Mouse (Mus musculus) liver, postnatal 0 days (tissue): ENCODE data around the gene Tpst1. TPM values are rescaled to one million over a fixed set of nuclear protein-coding genes. Genes with fewer than 3 reads are reported as not detected.

ENCODE experiments used
- ATAC-seq: fragments of 200-750 bp; cut with Nextera tagmentation; 2 replicates; pipeline ENCODE4 v1.8.0; 2017; ENCODE audit warnings: mild to moderate bottlenecking, moderate library complexity
- DNase-seq: peaks from one replicate; pipeline ENCODE4 v3.0.0-alpha.2; 2016
- H3K27ac ChIP-seq: fragments of 300-500 bp; sonication (generic); 2 replicates; pipeline ENCODE4 v1.5.1; 2014; ENCODE audit warnings: antibody characterized with exemption, moderate library complexity, mild to moderate bottlenecking, low read depth
- H3K27me3 ChIP-seq: fragments of 300-500 bp; sonication (generic); 2 replicates; pipeline ENCODE4 v1.6.1; 2014; ENCODE audit warnings: low read length, control low read depth, mixed read lengths; ENCODE audit not compliant: insufficient read depth
- H3K36me3 ChIP-seq: fragments of 300-500 bp; sonication (generic); replicated peaks from 2 replicates; pipeline ENCODE4 v1.6.1; 2014; ENCODE audit warnings: mild to moderate bottlenecking, control low read depth, low read length, moderate library complexity, mixed read lengths; ENCODE audit not compliant: insufficient read depth
- H3K4me1 ChIP-seq: fragments of 300-500 bp; sonication (generic); 2 replicates; pipeline ENCODE4 v1.6.1; 2014; ENCODE audit warnings: antibody characterized with exemption, mild to moderate bottlenecking, control low read depth; ENCODE audit not compliant: insufficient read depth
- H3K4me2 ChIP-seq: fragments of 300-500 bp; sonication (generic); 2 replicates; pipeline ENCODE4 v1.6.1; 2014; ENCODE audit warnings: low read depth, mild to moderate bottlenecking, low read length, moderate library complexity, mixed read lengths
- H3K4me3 ChIP-seq: fragments of 300-500 bp; sonication (generic); 2 replicates; pipeline ENCODE4 v1.5.1; 2014; ENCODE audit warnings: low read depth, low read length
- H3K9ac ChIP-seq: fragments of 300-500 bp; sonication (generic); replicated peaks from 2 replicates; pipeline ENCODE4 v1.6.1; 2014; ENCODE audit warnings: mild to moderate bottlenecking, moderate library complexity
- H3K9me3 ChIP-seq: fragments of 300-500 bp; sonication (generic); 2 replicates; pipeline ENCODE4 v1.6.1; 2016; ENCODE audit warnings: mild to moderate bottlenecking, control low read depth, low read length, mixed read lengths
- CTCF ChIP-seq: sonication (generic); IDR thresholded peaks from 2 replicates; pipeline ENCODE4 v1.5.1; 2016; ENCODE audit warnings: antibody characterized with exemption, low read depth
- EP300 ChIP-seq: IDR thresholded peaks from 2 replicates; pipeline ENCODE4 v1.6.1; 2016; ENCODE audit warnings: antibody characterized with exemption, low read depth, mild to moderate bottlenecking
- WGBS: fragments of 180-500 bp; shearing (Covaris S2); extraction: QIAGEN DNeasy Blood & Tissue Kit; methylation state at CpG from one replicate; pipeline ENCODE4 v1.1.7; 2014; ENCODE audit not compliant: insufficient replicate concordance; 5-methylcytosine and 5-hydroxymethylcytosine counted together
- polyA plus RNA-seq: library from polyadenylated mRNA; unstranded; fragments of >200 nt; fragmentation: Nextera tagmentation; extraction: Ambion mirVana; gene quantifications from 2 replicates; pipeline ENCODE4 v1.2.1, GENCODE M21; 2015

Gene Tpst1
- polyA plus RNA-seq, 1 experiment from 2014 or later: 23.8 TPM

DNA sequence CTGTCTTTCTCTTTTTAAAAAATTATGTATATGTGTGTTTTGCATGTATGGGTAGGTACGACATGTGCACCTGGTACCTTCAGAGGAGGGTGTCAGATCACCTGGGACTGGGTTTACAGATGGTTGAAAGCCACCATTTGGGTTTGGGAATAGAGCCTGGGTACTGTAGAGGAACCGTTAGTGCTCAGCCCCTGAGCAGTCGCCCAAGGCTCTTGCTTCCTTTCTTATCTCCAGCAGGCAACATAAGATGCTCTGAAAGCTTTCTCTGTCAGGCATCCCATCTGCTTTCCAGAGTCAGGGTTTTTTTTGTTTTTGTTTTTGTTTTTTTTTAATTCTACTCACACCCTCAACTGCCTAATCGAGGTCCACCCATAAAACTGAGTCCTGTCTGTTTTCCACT is 92.1 kb downstream of the Tpst1 start:
- no peaks in the 10 kb centered on the region for H3K9me3 ChIP-seq
- WGBS: 50% methylated on average over 4 of the region's 4 CpGs
- ATAC-seq (no peak), DNase-seq (no peak)
- no peaks in the 10 kb centered on the region for H3K27me3 ChIP-seq
- 0 out of 2 replicates have a peak, but pooled peaks have one; percentile 26 for TF ChIP-seq EP300
- no peak for TF ChIP-seq CTCF
- no peak overlapping the region for H3K27ac ChIP-seq
- H3K4me3 ChIP-seq: no peak overlapping the region
- no peaks in the 10 kb centered on the region for H3K36me3 ChIP-seq
- peaks cover 8% of the 10 kb centered on the region for H3K4me1 ChIP-seq
- H3K4me2 ChIP-seq: no peak overlapping the region
- H3K9ac ChIP-seq: no peak overlapping the region

DNA sequence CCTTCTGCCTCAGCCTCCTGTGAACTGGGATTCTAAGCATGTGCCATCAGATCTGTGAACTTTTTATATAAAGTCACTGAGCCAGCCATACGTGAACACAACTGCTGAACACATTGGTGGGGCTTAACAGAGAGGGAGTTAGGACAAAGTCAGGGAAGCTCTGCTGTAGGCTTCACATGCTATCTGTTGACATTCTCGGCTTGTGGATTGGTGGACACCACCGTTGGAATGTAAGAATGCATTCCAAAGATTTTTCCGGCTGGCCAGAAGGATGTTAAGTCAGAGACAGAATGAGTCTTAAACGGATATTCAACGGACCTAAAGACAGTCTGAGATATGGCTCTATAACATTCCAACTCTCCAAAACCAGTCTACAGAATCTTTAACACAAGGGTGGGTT is 96.0 kb downstream of the Tpst1 start:
- no peak overlapping the region for H3K4me2 ChIP-seq
- H3K36me3 ChIP-seq: no peaks in the 10 kb centered on the region
- DNase-seq (no peak), ATAC-seq (no peak)
- H3K9me3 ChIP-seq: no peaks in the 10 kb centered on the region
- WGBS: 72% methylated on average over 6 of the region's 6 CpGs
- peak overlapping the region; percentile 2 for H3K27ac ChIP-seq
- H3K4me1 ChIP-seq: peaks cover 31% of the 10 kb centered on the region
- H3K4me3 ChIP-seq: no peak overlapping the region
- no peak for TF ChIP-seq CTCF
- no peak overlapping the region for H3K9ac ChIP-seq
- H3K27me3 ChIP-seq: no peaks in the 10 kb centered on the region

DNA sequence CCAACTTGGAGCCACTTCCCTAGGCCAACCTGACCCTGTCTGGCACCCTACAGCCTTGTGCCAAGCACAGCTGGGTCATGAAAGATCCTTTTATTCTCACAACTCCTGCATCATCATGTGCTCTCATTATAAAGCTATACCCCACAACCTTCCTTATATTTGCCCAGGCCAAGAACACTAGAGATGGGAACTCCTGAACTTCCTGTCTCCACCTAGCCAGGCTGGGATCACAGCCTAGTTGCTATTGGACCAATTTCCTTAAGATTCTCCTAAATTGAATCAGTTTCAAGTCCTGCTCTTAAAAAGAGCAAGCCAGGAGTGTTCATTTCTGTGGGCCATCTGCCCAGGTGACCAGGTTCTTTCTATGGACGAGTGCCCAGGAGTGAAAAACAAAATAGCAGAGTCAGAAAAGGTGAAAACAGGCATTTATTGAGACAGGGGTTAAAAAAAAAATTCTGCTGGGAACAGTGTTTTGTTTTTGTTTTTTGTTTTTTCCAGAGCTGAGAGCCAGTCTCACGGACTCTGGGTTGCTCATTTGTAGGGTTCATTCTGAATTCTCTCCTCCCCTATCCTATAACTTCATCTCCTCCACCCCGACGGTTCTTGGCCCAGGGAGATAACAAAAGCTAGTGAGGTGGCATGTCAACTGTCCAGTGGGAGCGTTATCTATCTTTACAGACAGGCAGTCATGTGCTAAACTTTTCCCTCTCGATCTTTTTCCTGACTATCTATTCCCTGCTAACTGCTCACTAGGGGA is 97.7 kb downstream of the Tpst1 start:
- H3K27me3 ChIP-seq: no peaks in the 10 kb centered on the region
- H3K36me3 ChIP-seq: no peaks in the 10 kb centered on the region
- H3K4me3 ChIP-seq: peak overlapping the region; percentile 96
- 9% methylated on average over 6 of the region's 6 CpGs for WGBS
- DNase-seq (no peak), ATAC-seq (peak; percentile 71)
- peak overlapping the region; percentile 92 for H3K9ac ChIP-seq
- H3K27ac ChIP-seq: peak overlapping the region; percentile 98
- TF ChIP-seq EP300: peak; percentile 98
- TF ChIP-seq CTCF: no peak
- H3K9me3 ChIP-seq: no peaks in the 10 kb centered on the region
- peak overlapping the region; percentile 79 for H3K4me2 ChIP-seq
- H3K4me1 ChIP-seq: peaks cover 43% of the 10 kb centered on the region

DNA sequence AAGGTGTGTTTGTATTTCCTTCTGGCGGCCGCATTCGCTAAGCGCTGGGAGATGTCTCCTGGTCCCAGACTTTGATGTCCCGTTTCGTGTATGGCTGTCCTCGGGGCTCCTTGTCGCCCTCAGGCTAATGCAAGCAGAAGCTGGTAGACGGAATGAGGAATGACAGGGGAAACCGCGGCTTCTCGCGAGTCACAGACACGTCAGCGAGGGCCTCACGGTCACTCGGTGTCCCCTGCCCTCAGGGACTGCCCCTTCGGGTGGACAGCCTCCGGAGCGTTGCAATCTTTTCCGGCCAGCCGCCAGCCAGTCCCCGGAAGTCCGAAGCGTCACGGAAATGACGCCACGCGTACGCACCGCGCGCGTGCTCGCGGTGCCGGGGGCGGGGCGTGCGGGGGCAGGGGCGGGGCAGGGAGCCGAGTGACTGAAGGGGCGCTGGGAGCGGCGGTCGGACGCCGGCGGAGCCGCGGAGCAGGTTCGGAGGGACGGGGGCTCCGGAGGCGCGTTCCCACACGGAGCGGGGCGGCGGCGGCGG is 98.4 kb downstream of the Tpst1 start, which contains the start of gene Rabgef1:
Gene Rabgef1, plus strand, starts transcription at position 376 of the 532 bp plus-strand sequence.
- peaks cover 43% of the 10 kb centered on the region for H3K4me1 ChIP-seq
- peak within 1 kb of the TSS; percentile 92 for H3K9ac ChIP-seq
- H3K9me3 ChIP-seq: no peaks in the 10 kb centered on the region
- peak within 1 kb of the TSS; percentile 96 for H3K4me3 ChIP-seq
- H3K27ac ChIP-seq: peak within 1 kb of the TSS; percentile 98
- no peaks in the 10 kb centered on the region for H3K27me3 ChIP-seq
- ATAC-seq: peak; percentile 94
- peak; percentile 97 for DNase-seq
- peak within 1 kb of the TSS; percentile 79 for H3K4me2 ChIP-seq
- TF ChIP-seq EP300 (no peak; the same call in 1 of the 2 replicates), CTCF (0 out of 2 replicates have a peak, but pooled peaks have one; percentile 4)
- 1% methylated on average over 41 of the region's 62 CpGs for WGBS
- H3K36me3 ChIP-seq: no peaks in the 10 kb centered on the region

DNA sequence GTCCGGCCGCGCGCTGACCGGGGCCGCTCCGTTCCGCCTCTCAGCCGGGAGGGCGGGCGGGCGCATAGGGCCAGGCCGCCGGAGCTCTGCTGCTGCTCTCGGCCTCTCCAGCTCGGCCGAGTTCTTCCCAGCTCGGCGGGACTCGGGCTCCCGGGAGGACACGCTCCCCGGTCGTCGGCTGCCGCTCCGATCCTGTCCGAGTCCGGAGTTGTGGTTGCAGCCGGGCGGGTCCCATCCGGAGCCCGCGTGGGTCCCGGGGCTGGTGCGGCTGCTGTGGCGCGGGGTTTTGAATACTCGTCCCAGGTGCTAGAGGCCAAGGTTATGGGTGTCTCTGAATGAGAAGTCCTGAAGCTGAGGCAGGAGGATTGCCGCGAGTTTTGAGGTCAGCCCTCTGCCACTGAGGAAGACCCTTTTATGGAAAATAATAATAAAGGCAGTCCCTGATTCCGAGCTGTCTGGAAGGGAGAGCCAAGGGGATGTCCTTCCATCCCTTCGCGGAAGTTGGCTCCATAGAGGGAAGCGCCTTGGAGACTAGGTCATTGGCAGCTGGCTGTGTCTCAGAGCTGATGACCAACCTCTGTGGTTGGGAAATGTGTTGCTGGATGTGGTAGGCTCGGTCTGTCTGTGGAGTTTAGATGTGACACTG is 99.0 kb downstream of the Tpst1 start:
- no peaks in the 10 kb centered on the region for H3K36me3 ChIP-seq
- H3K9ac ChIP-seq: peak overlapping the region; percentile 92
- H3K4me1 ChIP-seq: peaks cover 43% of the 10 kb centered on the region
- peak overlapping the region; percentile 98 for H3K27ac ChIP-seq
- no peaks in the 10 kb centered on the region for H3K27me3 ChIP-seq
- H3K9me3 ChIP-seq: no peaks in the 10 kb centered on the region
- H3K4me2 ChIP-seq: peak overlapping the region; percentile 79
- H3K4me3 ChIP-seq: peak overlapping the region; percentile 96
- 1% methylated on average over 43 of the region's 46 CpGs for WGBS
- ATAC-seq (peak; percentile 46), DNase-seq (peak; percentile 63)
- TF ChIP-seq EP300: no peak
- TF ChIP-seq CTCF: no peak

DNA sequence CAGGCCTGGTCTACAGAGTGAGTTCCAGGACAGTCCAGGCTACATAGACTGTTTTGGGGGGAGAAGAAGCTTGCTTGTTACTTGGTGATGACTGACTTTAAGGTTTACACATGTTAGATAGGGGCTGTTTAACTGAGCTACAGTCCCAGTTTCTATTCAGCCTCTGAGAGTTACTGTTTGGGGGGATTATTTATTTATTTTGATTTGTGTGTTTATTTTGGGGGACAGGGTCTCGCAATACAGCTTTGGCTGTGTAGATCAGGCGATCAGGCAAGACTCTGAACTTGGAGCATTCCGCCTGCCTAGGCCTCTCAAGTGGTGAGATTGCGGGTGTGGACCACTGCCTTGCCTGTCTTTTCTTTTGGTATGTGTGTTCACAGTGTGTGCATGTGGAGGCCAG is 99.9 kb downstream of the Tpst1 start:
- H3K27ac ChIP-seq: peak overlapping the region; percentile 98
- no peaks in the 10 kb centered on the region for H3K9me3 ChIP-seq
- TF ChIP-seq CTCF (no peak), EP300 (no peak)
- H3K36me3 ChIP-seq: no peaks in the 10 kb centered on the region; the same call in 1 of the 2 replicates
- DNase-seq (no peak), ATAC-seq (no peak)
- peak overlapping the region; percentile 96 for H3K4me3 ChIP-seq
- 74% methylated on average over 4 of the region's 4 CpGs for WGBS
- peaks cover 43% of the 10 kb centered on the region for H3K4me1 ChIP-seq
- peak overlapping the region; percentile 79 for H3K4me2 ChIP-seq
- no peaks in the 10 kb centered on the region for H3K27me3 ChIP-seq
- peak overlapping the region; percentile 92 for H3K9ac ChIP-seq
